Mouse (Mus musculus) naive thymus-derived CD4-positive, alpha-beta T cell, adult 5 months (primary cell): ENCODE results near the gene Dpysl4. TPM values are rescaled to one million over a fixed set of nuclear protein-coding genes. Genes with fewer than 3 reads are reported as not detected.

Experiments used
- polyA plus RNA-seq: library from polyadenylated mRNA; unstranded; fragments of 100-300 nt; shearing (Covaris generic); gene quantifications from one replicate; pipeline ENCODE4 v1.2.1, GENCODE M21; 2017

Gene Dpysl4
- polyA plus RNA-seq: 0.14 TPM

DNA sequence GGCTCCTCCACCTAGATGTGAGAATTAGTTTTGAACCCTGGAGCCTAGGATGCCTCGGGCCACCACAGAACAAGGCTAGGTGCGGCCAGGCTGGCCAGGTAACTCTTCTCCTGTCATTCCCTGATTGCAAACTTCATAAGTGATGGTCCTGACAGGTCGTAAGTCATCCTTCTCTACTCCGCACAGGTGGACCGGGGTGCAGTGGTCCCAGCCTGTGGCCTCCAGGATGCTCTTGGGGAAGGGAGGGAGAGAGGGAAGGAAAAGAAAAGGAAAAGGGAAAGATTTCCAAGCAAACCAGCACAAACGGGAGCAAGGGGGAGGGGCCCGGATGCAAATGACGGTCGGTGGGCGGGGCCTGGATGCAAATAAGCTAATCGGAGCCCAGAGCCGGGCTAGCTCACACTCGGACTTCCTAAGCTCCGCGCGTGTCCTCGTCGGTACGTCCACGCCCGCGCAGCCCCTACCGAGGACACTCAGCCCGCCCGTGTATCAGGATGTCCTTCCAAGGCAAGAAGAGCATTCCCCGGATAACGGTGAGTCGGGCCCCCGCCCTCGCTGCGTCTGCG, at the start of gene Dpysl4:
TSS of gene Dpysl4 (plus strand) at position 373 of the 566 bp plus-strand sequence.

Other genes with a start within 250 kb of the Dpysl4 start
- gene Ppp2r2d, start 239.9 kb upstream of the Dpysl4 start, polyA plus RNA-seq: 90.1 TPM
- 24.7 TPM for gene Mapk1ip1, start 239.7 kb upstream of the Dpysl4 start, polyA plus RNA-seq
- gene Bnip3, start 176.5 kb upstream of the Dpysl4 start, polyA plus RNA-seq: 7.9 TPM
- not detected for gene Jakmip3, start 145.3 kb upstream of the Dpysl4 start, polyA plus RNA-seq
- 1.8 TPM for gene Lrrc27, start 127.0 kb downstream of the Dpysl4 start, polyA plus RNA-seq
- gene Stk32c, start 127.3 kb downstream of the Dpysl4 start, polyA plus RNA-seq: not detected
- 2.2 TPM for gene Pwwp2b, start 162.5 kb downstream of the Dpysl4 start, polyA plus RNA-seq